Mouse (Mus musculus) myocyte (in vitro differentiated cells): ENCODE results near the gene Nfkbiz. TPM values are rescaled to one million over a fixed set of nuclear protein-coding genes. Genes with fewer than 3 reads are reported as not detected.
"Not testable (repeated sequence)": the region's sequence is repeated elsewhere in the genome, so short reads cannot be mapped to it uniquely, and the experiment has no call there.

Experiments used
- H3K27me3 ChIP-seq: one replicate; pipeline ENCODE4 v1.6.1; 2011; ENCODE audit not compliant: control insufficient read depth, insufficient read depth, insufficient read length
- H3K36me3 ChIP-seq: one replicate; pipeline ENCODE4 v1.6.1; 2011; ENCODE audit not compliant: control insufficient read depth, insufficient read depth
- H3K4me2 ChIP-seq: one replicate; pipeline ENCODE4 v1.6.1; 2011; ENCODE audit warnings: low read depth, control low read depth
- H3K4me3 ChIP-seq: one replicate; pipeline ENCODE4 v1.5.1; 2011; ENCODE audit warnings: mild to moderate bottlenecking, control low read depth, moderate library complexity
- H3K79me2 ChIP-seq: one replicate; pipeline ENCODE4 v1.6.1; 2011; ENCODE audit not compliant: control insufficient read depth, insufficient read depth
- H3ac ChIP-seq: one replicate; pipeline ENCODE4 v1.6.1; 2011; ENCODE audit not compliant: control insufficient read depth, insufficient read length
- CEBPB ChIP-seq: IDR thresholded peaks from 2 replicates; pipeline ENCODE4 v1.6.1; 2011; ENCODE audit warnings: mild to moderate bottlenecking, moderate library complexity; ENCODE audit not compliant: poor library complexity, insufficient read depth, severe bottlenecking
- E2F4 ChIP-seq: IDR thresholded peaks from one replicate; pipeline ENCODE4 v1.6.1; 2011; ENCODE audit warnings: mild to moderate bottlenecking, control low read depth, moderate library complexity; ENCODE audit not compliant: insufficient read depth
- MAX ChIP-seq: IDR thresholded peaks from one replicate; pipeline ENCODE4 v1.6.1; 2011; ENCODE audit warnings: low read depth, mild to moderate bottlenecking, control low read depth
- MYOD1 ChIP-seq, 3 experiments: IDR thresholded peaks; one replicate each; pipeline ENCODE4 v1.6.1; 2011; ENCODE audit warnings: control low read depth in 2 of 3, low read depth in 2 of 3, mild to moderate bottlenecking in 2 of 3, moderate library complexity in 1 of 3; ENCODE audit not compliant: insufficient read length in 2 of 3, control insufficient read depth in 1 of 3
- MYOG ChIP-seq, 3 experiments: IDR thresholded peaks; one replicate each; pipeline ENCODE4 v1.6.1; 2011; ENCODE audit warnings: control low read depth in 2 of 3, low read depth in 2 of 3, mild to moderate bottlenecking in 2 of 3; ENCODE audit not compliant: insufficient read length in 2 of 3, control insufficient read depth in 1 of 3, insufficient read depth in 1 of 3
- POLR2A ChIP-seq: IDR thresholded peaks from one replicate; pipeline ENCODE4 v1.6.1; 2011; ENCODE audit warnings: low read depth, mild to moderate bottlenecking, control low read depth, moderate library complexity; ENCODE audit not compliant: insufficient read length
- POLR2AphosphoS2 ChIP-seq: IDR thresholded peaks from one replicate; pipeline ENCODE4 v1.6.1; 2011; ENCODE audit warnings: low read depth, control low read depth; ENCODE audit not compliant: insufficient read length
- REST ChIP-seq: IDR thresholded peaks from one replicate; pipeline ENCODE4 v1.6.1; 2011; ENCODE audit warnings: mild to moderate bottlenecking, control low read depth, moderate library complexity; ENCODE audit not compliant: insufficient read depth, insufficient read length
- SRF ChIP-seq: IDR thresholded peaks from one replicate; pipeline ENCODE4 v1.6.1; 2011; ENCODE audit warnings: low read depth; ENCODE audit not compliant: control insufficient read depth, insufficient read length
- TCF12 ChIP-seq: IDR thresholded peaks from one replicate; pipeline ENCODE4 v1.6.1; 2011; ENCODE audit warnings: mild to moderate bottlenecking, control low read depth; ENCODE audit not compliant: poor library complexity, insufficient read depth, severe bottlenecking
- TCF3 ChIP-seq: IDR thresholded peaks from one replicate; pipeline ENCODE4 v1.6.1; 2011; ENCODE audit warnings: low read depth, control low read depth; ENCODE audit not compliant: insufficient read length
- USF1 ChIP-seq: IDR thresholded peaks from one replicate; pipeline ENCODE4 v1.6.1; 2011; ENCODE audit warnings: low read depth, mild to moderate bottlenecking, control low read depth, moderate library complexity
- polyA plus RNA-seq: library from polyadenylated mRNA; unstranded; fragments of >200 nt; fragmentation: generic; extraction: Trizol; gene quantifications from one replicate; pipeline ENCODE4 v1.2.1, GENCODE M21; 2012; ENCODE audit warnings: missing spikeins

Nfkbiz gene
- polyA plus RNA-seq, 1 experiment = 2.6 TPM

- H3K27me3 ChIP-seq = no peaks in the 10 kb centered on the region
- no peak for TF ChIP-seq POLR2A
- TF ChIP-seq SRF = no peak
- TF ChIP-seq CEBPB = no peak
- H3ac ChIP-seq = no peak overlapping the region
Measured at GRCm38 (mm10) chr16:55843919-55844318, 5.2 kb upstream of the Nfkbiz start.

GRCm38 (mm10) chr16:55843134-55843533 lies 4.4 kb upstream of the Nfkbiz start:
- Histone ChIP-seq H3K4me3 (no peak overlapping the region), H3K79me2 (peaks cover 2% of the 10 kb centered on the region), H3K4me2 (peak overlapping the region; percentile 59), H3ac (no peak overlapping the region), H3K27me3 (no peaks in the 10 kb centered on the region), H3K36me3 (no peaks in the 10 kb centered on the region)
- TF ChIP-seq MYOD1 (IDR thresholded peaks at IDR 0.05; ENCODE audit: control insufficient read depth in 1 of 3, insufficient read length in 2 of 3, low read depth in 2 of 3) (peak in 1 of 3 experiments; percentile 17), SRF (no peak), USF1 (no peak), CEBPB (0 out of 2 replicates have a peak, but pooled peaks have one; percentile 17)

More at GRCm38 (mm10) chr16:55843919-55844318, 5.2 kb upstream of the Nfkbiz start:
- Histone ChIP-seq H3K79me2 (no peaks in the 10 kb centered on the region), H3K4me3 (no peak overlapping the region), H3K4me2 (no peak overlapping the region), H3K36me3 (no peaks in the 10 kb centered on the region)

GRCm38 (mm10) chr16:55841506-55841905 lies 2.8 kb upstream of the Nfkbiz start:
- Histone ChIP-seq H3K79me2 (peaks cover 18% of the 10 kb centered on the region), H3ac (no peak overlapping the region), H3K36me3 (no peaks in the 10 kb centered on the region), H3K27me3 (no peaks in the 10 kb centered on the region), H3K4me2 (no peak overlapping the region), H3K4me3 (no peak overlapping the region)
- TF ChIP-seq SRF (no peak), TCF3 (no peak), POLR2A (no peak), MAX (no peak), TCF12 (no peak), REST (no peak), USF1 (no peak), E2F4 (no peak)

- no peaks in the 10 kb centered on the region for H3K27me3 ChIP-seq
- TF ChIP-seq SRF (no peak), TCF3 (no peak), REST (no peak), POLR2A (no peak), POLR2AphosphoS2 (no peak), MYOG (IDR thresholded peaks at IDR 0.05; ENCODE audit: control insufficient read depth in 1 of 3, insufficient read depth in 1 of 3, insufficient read length in 2 of 3, low read depth in 2 of 3) (no peak), CEBPB (no peak), MAX (no peak), TCF12 (no peak), USF1 (no peak), MYOD1 (IDR thresholded peaks at IDR 0.05; ENCODE audit: control insufficient read depth in 1 of 3, insufficient read length in 2 of 3, low read depth in 2 of 3) (no peak), E2F4 (no peak)
- peak overlapping the region; percentile 41 for H3K4me3 ChIP-seq
- H3ac ChIP-seq = no peak overlapping the region
- peaks cover 22% of the 10 kb centered on the region for H3K79me2 ChIP-seq
- H3K36me3 ChIP-seq = peaks cover 11% of the 10 kb centered on the region
- H3K4me2 ChIP-seq = peak overlapping the region; percentile 87
Measured at GRCm38 (mm10) chr16:55838129-55838509, 580 bp downstream of the Nfkbiz start.

GRCm38 (mm10) chr16:55837653-55838052 lies 1.0 kb downstream of the Nfkbiz start:
- H3K27me3 ChIP-seq = not testable (repeated sequence)
- peak overlapping the region; percentile 41 for H3K4me3 ChIP-seq

GRCm38 (mm10) chr16:55837168-55837567 lies 1.5 kb downstream of the Nfkbiz start:
- no peak for TF ChIP-seq TCF12
- peak overlapping the region; percentile 41 for H3K4me3 ChIP-seq
- H3K36me3 ChIP-seq = peaks cover 15% of the 10 kb centered on the region
- peak overlapping the region; percentile 87 for H3K4me2 ChIP-seq
- no peak overlapping the region for H3ac ChIP-seq
- H3K27me3 ChIP-seq = no peaks in the 10 kb centered on the region
- peaks cover 22% of the 10 kb centered on the region for H3K79me2 ChIP-seq

More at GRCm38 (mm10) chr16:55837653-55838052, 1.0 kb downstream of the Nfkbiz start:
- Histone ChIP-seq H3K4me2 (peak overlapping the region; percentile 87), H3K36me3 (peaks cover 13% of the 10 kb centered on the region), H3K79me2 (peaks cover 22% of the 10 kb centered on the region)
- H3ac ChIP-seq = not testable (repeated sequence)
